Mouse (Mus musculus): ENCODE data around the gene Macrod2. TPM values are rescaled to one million over a fixed set of nuclear protein-coding genes. Genes with fewer than 3 reads are reported as not detected.

Macrod2 gene
- polyA plus RNA-seq, 1 experiment from 2014 or later, result 24.6 TPM

- no peak for DNase-seq (ENCODE audit: low spot score)
Observed at GRCm38 (mm10) chr2:141664051-141664450, 1268.9 kb downstream of the Macrod2 start.

GRCm38 (mm10) chr2:141672814-141673213 is 1277.7 kb downstream of the Macrod2 start:
- no peak for DNase-seq (ENCODE audit: low spot score)

- DNase-seq (ENCODE audit: low spot score), result no peak
Observed at GRCm38 (mm10) chr2:141673405-141673804, 1278.3 kb downstream of the Macrod2 start.

- no peak for DNase-seq (ENCODE audit: low spot score)
Observed at GRCm38 (mm10) chr2:141697541-141697940, 1302.4 kb downstream of the Macrod2 start.

- no peak for DNase-seq (ENCODE audit: low spot score)
Observed at GRCm38 (mm10) chr2:141698320-141698719, 1303.2 kb downstream of the Macrod2 start.

GRCm38 (mm10) chr2:141700759-141701452 is 1305.8 kb downstream of the Macrod2 start:
- DNase-seq (ENCODE audit: low spot score), result no peak

GRCm38 (mm10) chr2:141711785-141712184 is 1316.7 kb downstream of the Macrod2 start:
- no peak for DNase-seq (ENCODE audit: low spot score)

- no peak for DNase-seq (ENCODE audit: low spot score)
Observed at GRCm38 (mm10) chr2:141712265-141712664, 1317.2 kb downstream of the Macrod2 start.

GRCm38 (mm10) chr2:141715061-141715460 is 1320.0 kb downstream of the Macrod2 start:
- DNase-seq (ENCODE audit: low spot score), result no peak

GRCm38 (mm10) chr2:141722531-141722930 is 1327.4 kb downstream of the Macrod2 start:
- DNase-seq (ENCODE audit: low spot score), result no peak

- no peak for DNase-seq (ENCODE audit: low spot score)
Observed at GRCm38 (mm10) chr2:141728998-141729397, 1333.9 kb downstream of the Macrod2 start.

- DNase-seq (ENCODE audit: low spot score), result no peak
Observed at GRCm38 (mm10) chr2:141736685-141737456, 1341.8 kb downstream of the Macrod2 start.

- DNase-seq (ENCODE audit: low spot score), result no peak
Observed at GRCm38 (mm10) chr2:141738702-141739101, 1343.6 kb downstream of the Macrod2 start.

- no peak for DNase-seq (ENCODE audit: low spot score)
Observed at GRCm38 (mm10) chr2:141740318-141740717, 1345.2 kb downstream of the Macrod2 start.

- no peak for DNase-seq (ENCODE audit: low spot score)
Observed at GRCm38 (mm10) chr2:141800236-141800635, 1405.1 kb downstream of the Macrod2 start.

GRCm38 (mm10) chr2:141800909-141801308 is 1405.8 kb downstream of the Macrod2 start:
- no peak for DNase-seq (ENCODE audit: low spot score)

GRCm38 (mm10) chr2:141816266-141816665 is 1421.2 kb downstream of the Macrod2 start:
- no peak for DNase-seq (ENCODE audit: low spot score)

- DNase-seq (ENCODE audit: low spot score), result no peak
Observed at GRCm38 (mm10) chr2:141817546-141818180, 1422.6 kb downstream of the Macrod2 start.

GRCm38 (mm10) chr2:141820795-141821194 is 1425.7 kb downstream of the Macrod2 start:
- no peak for DNase-seq (ENCODE audit: low spot score)

- no peak for DNase-seq (ENCODE audit: low spot score)
Observed at GRCm38 (mm10) chr2:141825606-141826495, 1430.7 kb downstream of the Macrod2 start.

GRCm38 (mm10) chr2:141830496-141830895 is 1435.4 kb downstream of the Macrod2 start:
- no peak for DNase-seq (ENCODE audit: low spot score)

All from thymus, postnatal 0 days (tissue).